Mouse (Mus musculus): Measurements from ENCODE around the gene Nsg2. TPM values are rescaled to one million over a fixed set of nuclear protein-coding genes. Genes with fewer than 3 reads are reported as not detected.
A peak's percentile ranks its signal among the peaks of the same experiment; 100 is the strongest.

Nsg2 gene
- polyA plus RNA-seq, 2 experiments: 3.2 to 17.5 TPM

GRCm38 (mm10) chr11:32061874-32062273 is 61.6 kb downstream of the Nsg2 start:
- no peaks in the 10 kb centered on the region for H3K36me3 ChIP-seq (ENCODE audit: control insufficient read depth, insufficient read depth, low read length)
- 89% methylated on average over 10 of the region's 10 CpGs for WGBS
- H3K9ac ChIP-seq (ENCODE audit: low read depth, low read length, severe bottlenecking): no peak overlapping the region
- DNase-seq (ENCODE audit: low spot score) (no peak), ATAC-seq (ENCODE audit: low FRiP score, low read depth) (no peak)
- no peak overlapping the region for H3K4me2 ChIP-seq (replicated peaks; ENCODE audit: low read depth, low read length, severe bottlenecking)
- H3K9me3 ChIP-seq (ENCODE audit: control insufficient read depth, low read length): no peaks in the 10 kb centered on the region
- no peaks in the 10 kb centered on the region for H3K27me3 ChIP-seq (ENCODE audit: control insufficient read depth, insufficient read depth, low read length)
- no peak overlapping the region for H3K4me3 ChIP-seq (replicated peaks; ENCODE audit: low read length)
- TF ChIP-seq POLR2A (IDR thresholded peaks at IDR 0.05; ENCODE audit: borderline replicate concordance, extremely low read depth, insufficient read depth, insufficient read length): no peak
- no peaks in the 10 kb centered on the region for H3K4me1 ChIP-seq (ENCODE audit: control insufficient read depth, insufficient read depth, low read length)
- H3K27ac ChIP-seq (replicated peaks; ENCODE audit: low read depth, low read length): no peak overlapping the region

- ATAC-seq (ENCODE audit: low FRiP score, low read depth): no peak
- H3K4me1 ChIP-seq (ENCODE audit: control insufficient read depth, insufficient read depth, low read length): no peaks in the 10 kb centered on the region
- DNase-seq (ENCODE audit: low spot score): no peak
- WGBS: 26% methylated on average over 10 of the region's 10 CpGs
- TF ChIP-seq POLR2A (IDR thresholded peaks at IDR 0.05; ENCODE audit: borderline replicate concordance, extremely low read depth, insufficient read depth, insufficient read length): no peak
- H3K27me3 ChIP-seq (ENCODE audit: control insufficient read depth, insufficient read depth, low read length): no peaks in the 10 kb centered on the region
- no peak overlapping the region for H3K4me3 ChIP-seq (replicated peaks; ENCODE audit: low read length)
- no peaks in the 10 kb centered on the region for H3K36me3 ChIP-seq (ENCODE audit: control insufficient read depth, insufficient read depth, low read length)
- no peaks in the 10 kb centered on the region for H3K9me3 ChIP-seq (ENCODE audit: control insufficient read depth, low read length)
- H3K27ac ChIP-seq (replicated peaks; ENCODE audit: low read depth, low read length): no peak overlapping the region
- H3K4me2 ChIP-seq (replicated peaks; ENCODE audit: low read depth, low read length, severe bottlenecking): no peak overlapping the region
- H3K9ac ChIP-seq (ENCODE audit: low read depth, low read length, severe bottlenecking): no peak overlapping the region
These were observed 63.7 kb downstream of the Nsg2 start for GRCm38 (mm10) chr11:32063775-32064510.

GRCm38 (mm10) chr11:32064511-32064862 is 64.2 kb downstream of the Nsg2 start:
- Histone ChIP-seq H3K4me1 (ENCODE audit: control insufficient read depth, insufficient read depth, low read length) (no peaks in the 10 kb centered on the region), H3K4me2 (replicated peaks; ENCODE audit: low read depth, low read length, severe bottlenecking) (no peak overlapping the region), H3K9ac (ENCODE audit: low read depth, low read length, severe bottlenecking) (no peak overlapping the region), H3K27me3 (ENCODE audit: control insufficient read depth, insufficient read depth, low read length) (no peaks in the 10 kb centered on the region), H3K36me3 (ENCODE audit: control insufficient read depth, insufficient read depth, low read length) (no peaks in the 10 kb centered on the region), H3K9me3 (ENCODE audit: control insufficient read depth, low read length) (no peaks in the 10 kb centered on the region), H3K4me3 (replicated peaks; ENCODE audit: low read length) (no peak overlapping the region), H3K27ac (replicated peaks; ENCODE audit: low read depth, low read length) (no peak overlapping the region)
- 32% methylated on average over 5 of the region's 5 CpGs for WGBS
- TF ChIP-seq POLR2A (IDR thresholded peaks at IDR 0.05; ENCODE audit: borderline replicate concordance, extremely low read depth, insufficient read depth, insufficient read length): no peak
- ATAC-seq (ENCODE audit: low FRiP score, low read depth): no peak
- DNase-seq (ENCODE audit: low spot score): no peak

GRCm38 (mm10) chr11:32068736-32069490 is 68.7 kb downstream of the Nsg2 start:
- no peak for TF ChIP-seq POLR2A (IDR thresholded peaks at IDR 0.05; ENCODE audit: borderline replicate concordance, extremely low read depth, insufficient read depth, insufficient read length)
- 74% methylated on average over 12 of the region's 12 CpGs for WGBS
- no peaks in the 10 kb centered on the region for H3K4me1 ChIP-seq (ENCODE audit: control insufficient read depth, insufficient read depth, low read length)
- H3K27ac ChIP-seq (replicated peaks; ENCODE audit: low read depth, low read length): no peak overlapping the region
- H3K9me3 ChIP-seq (ENCODE audit: control insufficient read depth, low read length): no peaks in the 10 kb centered on the region
- H3K4me2 ChIP-seq (replicated peaks; ENCODE audit: low read depth, low read length, severe bottlenecking): no peak overlapping the region
- ATAC-seq (ENCODE audit: low FRiP score, low read depth): no peak
- no peak overlapping the region for H3K9ac ChIP-seq (ENCODE audit: low read depth, low read length, severe bottlenecking)
- no peaks in the 10 kb centered on the region for H3K27me3 ChIP-seq (ENCODE audit: control insufficient read depth, insufficient read depth, low read length)
- H3K4me3 ChIP-seq (replicated peaks; ENCODE audit: low read length): no peak overlapping the region
- DNase-seq (ENCODE audit: low spot score): no peak
- H3K36me3 ChIP-seq (ENCODE audit: control insufficient read depth, insufficient read depth, low read length): no peaks in the 10 kb centered on the region

- no peak for ATAC-seq (ENCODE audit: low FRiP score, low read depth)
- H3K4me2 ChIP-seq (replicated peaks; ENCODE audit: low read depth, low read length, severe bottlenecking): no peak overlapping the region
- no peak overlapping the region for H3K9ac ChIP-seq (ENCODE audit: low read depth, low read length, severe bottlenecking)
- no peaks in the 10 kb centered on the region for H3K27me3 ChIP-seq (ENCODE audit: control insufficient read depth, insufficient read depth, low read length)
- 55% methylated on average over 2 of the region's 2 CpGs for WGBS
- no peaks in the 10 kb centered on the region for H3K9me3 ChIP-seq (ENCODE audit: control insufficient read depth, low read length)
- H3K27ac ChIP-seq (replicated peaks; ENCODE audit: low read depth, low read length): no peak overlapping the region
- DNase-seq (ENCODE audit: low spot score): peak; percentile 75
- TF ChIP-seq POLR2A (IDR thresholded peaks at IDR 0.05; ENCODE audit: borderline replicate concordance, extremely low read depth, insufficient read depth, insufficient read length): no peak
- no peaks in the 10 kb centered on the region for H3K36me3 ChIP-seq (ENCODE audit: control insufficient read depth, insufficient read depth, low read length)
- no peak overlapping the region for H3K4me3 ChIP-seq (replicated peaks; ENCODE audit: low read length)
- H3K4me1 ChIP-seq (ENCODE audit: control insufficient read depth, insufficient read depth, low read length): 0 out of 2 replicates have a peak, but pooled peaks cover 3% of the 10 kb centered on the region
These were observed 74.9 kb downstream of the Nsg2 start for GRCm38 (mm10) chr11:32075163-32075562.

Measured in limb, embryonic 14.5 days (tissue).